Comparison of ENCODE assay signal across 19 mouse cellular contexts in genomic region chr11:90360536-90360935, GRCm38 (mm10).
"Had no signal": no experiment of that assay in that cellular context is flagged by ENCODE, and none has a peak within 500 bp of the region (broad histone marks: within the 10 kb centered on the region; RNA-seq: fewer than 3 reads in every experiment).

No protein-coding gene starts in this region.

- H3K27ac ChIP-seq: midbrain, embryonic 10.5 days; midbrain, embryonic 12.5 days; neural tube, embryonic 13.5 days; neural tube, embryonic 15.5 days had no signal

- ATAC-seq: midbrain, embryonic 16.5 days had no signal

- H3K4me2 ChIP-seq: lung, embryonic 14.5 days; midbrain, embryonic 12.5 days; neural tube, embryonic 13.5 days; neural tube, embryonic 15.5 days had no signal

- H3K36me3 ChIP-seq: midbrain, embryonic 10.5 days; midbrain, embryonic 12.5 days; neural tube, embryonic 13.5 days; neural tube, embryonic 15.5 days had no signal

- H3K9ac ChIP-seq: lung, embryonic 14.5 days; midbrain, embryonic 12.5 days; neural tube, embryonic 13.5 days; neural tube, embryonic 15.5 days had no signal

- DNase-seq: lung, adult 18-20 months; lung, embryonic 14.5 days; lung, postnatal 10 days; lung, postnatal 4 days; midbrain, embryonic 14.5 days; retina, postnatal 1 day; right cerebral cortex, adult 18-20 months; right cerebral cortex, postnatal 25 days; right cerebral cortex, postnatal 4 days; spleen, adult 18-20 months; thymus, adult 18-20 months; thymus, postnatal 14 days; thymus, postnatal 36 days had no signal

- H3K27me3 ChIP-seq: neural tube, embryonic 13.5 days; neural tube, embryonic 15.5 days had no signal

- H3K9me3 ChIP-seq: midbrain, embryonic 10.5 days; midbrain, embryonic 12.5 days; neural tube, embryonic 13.5 days; neural tube, embryonic 15.5 days had no signal

- H3K4me3 ChIP-seq: midbrain, embryonic 10.5 days; midbrain, embryonic 12.5 days; myocyte; neural tube, embryonic 13.5 days; neural tube, embryonic 15.5 days had no signal
